Mouse (Mus musculus) thymus, postnatal 10 days (tissue): ENCODE results near the gene Rspry1.
A peak's percentile ranks its signal among the peaks of the same experiment; 100 is the strongest.

ENCODE experiments used
- DNase-seq, 2 experiments: peaks; one replicate each; pipeline ENCODE4 v3.0.0; 2021; ENCODE audit warnings: low spot score in 2 of 2

Rspry1 gene

GRCm38 (mm10) chr8:94684287-94684686 is 82.5 kb downstream of the Rspry1 start:
- no peak for DNase-seq

- no peak for DNase-seq
These were observed 84.2 kb downstream of the Rspry1 start for GRCm38 (mm10) chr8:94685953-94686352.

GRCm38 (mm10) chr8:94694701-94695100 is 93.0 kb downstream of the Rspry1 start:
- DNase-seq = no peak

- no peak for DNase-seq
These were observed 93.7 kb downstream of the Rspry1 start for GRCm38 (mm10) chr8:94695341-94695993.

GRCm38 (mm10) chr8:94695994-94696384 is 94.3 kb downstream of the Rspry1 start, which contains the start of gene Pllp:
Gene Pllp (minus strand): TSS chr8:94696278.
- DNase-seq = peak; percentile 13 to 28

- DNase-seq = no peak
These were observed 94.8 kb downstream of the Rspry1 start for GRCm38 (mm10) chr8:94696566-94696965.

GRCm38 (mm10) chr8:94697956-94698355 is 96.2 kb downstream of the Rspry1 start:
- DNase-seq = no peak

- DNase-seq = no peak
These were observed 97.6 kb downstream of the Rspry1 start for GRCm38 (mm10) chr8:94699366-94699765.

GRCm38 (mm10) chr8:94700421-94700935 is 98.7 kb downstream of the Rspry1 start:
- DNase-seq = no peak

GRCm38 (mm10) chr8:94702156-94702555 is 100.4 kb downstream of the Rspry1 start:
- DNase-seq = no peak

- DNase-seq = peak; percentile 67 to 72
These were observed 101.4 kb downstream of the Rspry1 start for GRCm38 (mm10) chr8:94702844-94703813.

- peak; percentile 88 to 97 for DNase-seq
These were observed 102.4 kb downstream of the Rspry1 start for GRCm38 (mm10) chr8:94703972-94704668.

- DNase-seq = no peak
These were observed 102.9 kb downstream of the Rspry1 start for GRCm38 (mm10) chr8:94704669-94704984.

GRCm38 (mm10) chr8:94705581-94706245 is 104.0 kb downstream of the Rspry1 start:
- no peak for DNase-seq

- DNase-seq = no peak
These were observed 105.1 kb downstream of the Rspry1 start for GRCm38 (mm10) chr8:94706732-94707395.
